In the genomic region with DNA sequence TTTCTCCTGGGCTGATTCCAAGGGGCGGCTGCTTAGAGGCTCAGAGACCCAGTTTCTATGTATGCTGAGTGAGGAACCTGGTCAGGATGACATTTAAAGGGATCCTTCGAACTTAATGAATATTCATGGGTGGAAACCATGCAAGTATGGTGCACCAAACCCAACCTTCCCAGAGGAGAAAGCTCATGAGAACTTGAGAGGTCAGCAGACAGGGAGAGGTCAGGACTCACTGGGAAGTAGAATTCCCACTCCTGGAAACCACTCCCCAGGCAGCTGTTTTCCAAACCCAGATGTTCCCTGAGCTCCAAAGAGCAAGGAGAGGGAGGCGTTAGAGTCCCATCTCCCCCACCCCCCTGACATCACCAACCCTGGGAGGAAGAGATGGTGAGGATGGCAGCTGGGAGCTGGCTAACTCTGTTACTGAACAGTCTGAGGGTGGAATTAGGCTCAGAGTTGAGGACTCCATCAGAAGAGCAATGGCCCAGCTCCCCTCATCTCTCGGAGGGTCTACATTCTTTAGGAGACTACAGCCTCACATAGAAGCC, we compare ENCODE assay signal across 26 mouse cellular contexts.
DNase-seq lines count a peak whose midpoint lies in the region; ATAC-seq and TF ChIP-seq lines count a peak whose summit lies in the region.
"Had no signal": no experiment of that assay in that cellular context is flagged by ENCODE, and none has a peak within 500 bp of the region (broad histone marks: within the 10 kb centered on the region; RNA-seq: fewer than 3 reads in every experiment).

No protein-coding gene starts in this region.

- H3K36me3 ChIP-seq in heart, embryonic 10.5 days = no peaks in the 10 kb centered on the region
- no peaks in the 10 kb centered on the region for H3K36me3 ChIP-seq in embryonic facial prominence, embryonic 10.5 days (replicated peaks)
- H3K36me3 ChIP-seq: embryonic facial prominence, embryonic 12.5 days; embryonic facial prominence, embryonic 15.5 days; G1E; heart, embryonic 13.5 days; hindbrain, embryonic 10.5 days; hindbrain, embryonic 13.5 days had no signal

- H3K9me3 ChIP-seq in heart, embryonic 10.5 days = no peaks in the 10 kb centered on the region
- no peaks in the 10 kb centered on the region for H3K9me3 ChIP-seq in embryonic facial prominence, embryonic 10.5 days
- H3K9me3 ChIP-seq: embryonic facial prominence, embryonic 12.5 days; embryonic facial prominence, embryonic 15.5 days; G1E; heart, embryonic 13.5 days; hindbrain, embryonic 10.5 days; hindbrain, embryonic 13.5 days had no signal

- H3K4me3 ChIP-seq in heart, embryonic 10.5 days = no peak overlapping the region
- no peak overlapping the region for H3K4me3 ChIP-seq in embryonic facial prominence, embryonic 10.5 days
- no peak overlapping the region for H3K4me3 ChIP-seq in gastrocnemius, adult 2 months
- H3K4me3 ChIP-seq: embryonic facial prominence, embryonic 12.5 days; embryonic facial prominence, embryonic 15.5 days; heart, embryonic 13.5 days; hindbrain, embryonic 10.5 days; hindbrain, embryonic 13.5 days had no signal

- intact Hi-C loops in heart, postnatal 25 days (cut with DNase I) = no loop called here
- intact Hi-C loops in gastrocnemius, adult 2 months (cut with DNase I) = no loop called here

- H3K27ac ChIP-seq in heart, embryonic 10.5 days = no peak overlapping the region
- no peak overlapping the region for H3K27ac ChIP-seq in embryonic facial prominence, embryonic 10.5 days (replicated peaks)
- H3K27ac ChIP-seq in gastrocnemius, adult 2 months = no peak overlapping the region
- H3K27ac ChIP-seq: embryonic facial prominence, embryonic 12.5 days; embryonic facial prominence, embryonic 15.5 days; heart, embryonic 13.5 days; hindbrain, embryonic 10.5 days; hindbrain, embryonic 13.5 days had no signal

- 75% methylated on average over 4 of the region's 4 CpGs for WGBS in heart, embryonic 10.5 days
- 75% methylated on average over 4 of the region's 4 CpGs for WGBS in embryonic facial prominence, embryonic 10.5 days

- DNase-seq in cerebellum, adult 9-11 months = peak; percentile 13
- no peak for DNase-seq in cerebellum, adult 18-20 months
- DNase-seq in heart, embryonic 10.5 days (ENCODE audit: low spot score) = peak; percentile 65
- no peak for DNase-seq in heart, postnatal 25 days (ENCODE audit: low spot score)
- DNase-seq in ES-CJ7 (ENCODE audit: low read depth, low spot score) = peak; percentile 31
- peak; percentile 6 for DNase-seq in embryonic facial prominence, embryonic 10.5 days (ENCODE audit: low spot score)
- no peak for DNase-seq in gastrocnemius, adult 2 months
- DNase-seq: adrenal gland, adult 2 months; adrenal gland, postnatal 14 days; cerebellum, adult 11 months; cerebellum, adult 8-10 months; cerebellum, postnatal 14 days; forebrain, postnatal 0 days; gastrocnemius, postnatal 25 days; heart, postnatal 14 days; kidney, adult 2 months had no signal

- no peak for ATAC-seq in activated CD4-positive, CD25-positive, alpha-beta regulatory T cell, adult 4 months
- ATAC-seq: forebrain, embryonic 14.5 days; forebrain, postnatal 0 days; hindbrain, embryonic 16.5 days; intestine, postnatal 0 days had no signal

- TF ChIP-seq CTCF in gastrocnemius, adult 2 months (IDR thresholded peaks at IDR 0.05) = no peak

- peaks cover 20% of the 10 kb centered on the region for H3K4me1 ChIP-seq in heart, embryonic 10.5 days
- H3K4me1 ChIP-seq in embryonic facial prominence, embryonic 10.5 days = no peaks in the 10 kb centered on the region
- H3K4me1 ChIP-seq: embryonic facial prominence, embryonic 12.5 days; embryonic facial prominence, embryonic 15.5 days had no signal

- H3K27me3 ChIP-seq in heart, embryonic 10.5 days (ENCODE audit: insufficient read depth, poor library complexity, severe bottlenecking) = no peaks in the 10 kb centered on the region
- H3K27me3 ChIP-seq in embryonic facial prominence, embryonic 10.5 days (replicated peaks; ENCODE audit: low read depth, poor library complexity, severe bottlenecking) = no peaks in the 10 kb centered on the region
- H3K27me3 ChIP-seq: embryonic facial prominence, embryonic 12.5 days; embryonic facial prominence, embryonic 15.5 days; heart, embryonic 13.5 days; hindbrain, embryonic 13.5 days had no signal

Comparison
In these comparisons a context has a peak if more than half of its experiments do, and no peak if none do; other contexts are left out.
1. DNase-seq: peak in cerebellum, adult 9-11 months (single experiment), heart, embryonic 10.5 days (single experiment), ES-CJ7 (single experiment) and embryonic facial prominence, embryonic 10.5 days (single experiment); none in cerebellum, adult 18-20 months (0 of 2), heart, postnatal 25 days (single experiment) and gastrocnemius, adult 2 months (single experiment).